Mouse (Mus musculus): ENCODE results near the gene Tbl2.

Tbl2 gene

GRCm38 (mm10) chr5:135145955-135146354 is 3.5 kb upstream of the Tbl2 start:
- in situ Hi-C loops (cut with MboI; ENCODE audit: low sequenced_read_pairs), result no loop called here

- in situ Hi-C loops (cut with MboI; ENCODE audit: low sequenced_read_pairs), result no loop called here
Observed at GRCm38 (mm10) chr5:135148715-135149052, 773 bp upstream of the Tbl2 start.

GRCm38 (mm10) chr5:135149820-135150178 is 342 bp downstream of the Tbl2 start:
- in situ Hi-C loops (cut with MboI; ENCODE audit: low sequenced_read_pairs), result no loop called here

GRCm38 (mm10) chr5:135156496-135156895 is 7.0 kb downstream of the Tbl2 start:
- in situ Hi-C loops (cut with MboI; ENCODE audit: low sequenced_read_pairs), result no loop called here

- in situ Hi-C loops (cut with MboI; ENCODE audit: low sequenced_read_pairs), result no loop called here
Observed at GRCm38 (mm10) chr5:135161221-135161620, 11.8 kb downstream of the Tbl2 start.

- in situ Hi-C loops (cut with MboI; ENCODE audit: low sequenced_read_pairs), result no loop called here
Observed at GRCm38 (mm10) chr5:135161650-135162049, 12.2 kb downstream of the Tbl2 start.

- in situ Hi-C loops (cut with MboI; ENCODE audit: low sequenced_read_pairs), result no loop called here
Observed at GRCm38 (mm10) chr5:135162361-135162760, 12.9 kb downstream of the Tbl2 start.

- in situ Hi-C loops (cut with MboI; ENCODE audit: low sequenced_read_pairs), result no loop called here
Observed at GRCm38 (mm10) chr5:135162821-135163220, 13.4 kb downstream of the Tbl2 start.

GRCm38 (mm10) chr5:135166909-135167308 is 17.5 kb downstream of the Tbl2 start:
- in situ Hi-C loops (cut with MboI; ENCODE audit: low sequenced_read_pairs), result no loop called here

GRCm38 (mm10) chr5:135167469-135167868 is 18.0 kb downstream of the Tbl2 start:
- in situ Hi-C loops (cut with MboI; ENCODE audit: low sequenced_read_pairs), result no loop called here

GRCm38 (mm10) chr5:135168063-135169062 is 18.9 kb downstream of the Tbl2 start, which contains the start of gene Bcl7b:
Bcl7b (plus strand) TSS chr5:135168283.
- in situ Hi-C loops (cut with MboI; ENCODE audit: low sequenced_read_pairs), result no loop called here

GRCm38 (mm10) chr5:135169479-135169878 is 20.0 kb downstream of the Tbl2 start:
- in situ Hi-C loops (cut with MboI; ENCODE audit: low sequenced_read_pairs), result no loop called here

- in situ Hi-C loops (cut with MboI; ENCODE audit: low sequenced_read_pairs), result no loop called here
Observed at GRCm38 (mm10) chr5:135171688-135172220, 22.3 kb downstream of the Tbl2 start.

GRCm38 (mm10) chr5:135172986-135173385 is 23.5 kb downstream of the Tbl2 start:
- in situ Hi-C loops (cut with MboI; ENCODE audit: low sequenced_read_pairs), result no loop called here

- in situ Hi-C loops (cut with MboI; ENCODE audit: low sequenced_read_pairs), result no loop called here
Observed at GRCm38 (mm10) chr5:135175086-135175485, 25.6 kb downstream of the Tbl2 start.

- in situ Hi-C loops (cut with MboI; ENCODE audit: low sequenced_read_pairs), result no loop called here
Observed at GRCm38 (mm10) chr5:135178523-135178922, 29.1 kb downstream of the Tbl2 start.

- in situ Hi-C loops (cut with MboI; ENCODE audit: low sequenced_read_pairs), result no loop called here
Observed at GRCm38 (mm10) chr5:135178996-135179395, 29.5 kb downstream of the Tbl2 start.

- in situ Hi-C loops (cut with MboI; ENCODE audit: low sequenced_read_pairs), result no loop called here
Observed at GRCm38 (mm10) chr5:135179616-135180015, 30.2 kb downstream of the Tbl2 start.

- in situ Hi-C loops (cut with MboI; ENCODE audit: low sequenced_read_pairs), result no loop called here
Observed at GRCm38 (mm10) chr5:135180796-135181195, 31.3 kb downstream of the Tbl2 start.

- in situ Hi-C loops (cut with MboI; ENCODE audit: low sequenced_read_pairs), result no loop called here
Observed at GRCm38 (mm10) chr5:135181776-135182175, 32.3 kb downstream of the Tbl2 start.

- in situ Hi-C loops (cut with MboI; ENCODE audit: low sequenced_read_pairs), result no loop called here
Observed at GRCm38 (mm10) chr5:135183131-135183861, 33.8 kb downstream of the Tbl2 start.

- in situ Hi-C loops (cut with MboI; ENCODE audit: low sequenced_read_pairs), result no loop called here
Observed at GRCm38 (mm10) chr5:135185016-135185415, 35.6 kb downstream of the Tbl2 start.

All from CH12F3 (cell line).